Mouse (Mus musculus): ENCODE results near the gene Gm7138.
"Not testable (repeated sequence)": the region's sequence is repeated elsewhere in the genome, so short reads cannot be mapped to it uniquely, and the experiment has no call there.

The Gm7138 gene

GRCm38 (mm10) chr10:77750686-77751085, 26.1 kb downstream of the Gm7138 start:
- DNase-seq (ENCODE audit: low read depth, low spot score), result not testable (repeated sequence)

- DNase-seq (ENCODE audit: low read depth, low spot score), result not testable (repeated sequence)
Observed at GRCm38 (mm10) chr10:77741924-77742688, 34.6 kb downstream of the Gm7138 start, which contains the start of gene Gm18596. Gm18596 (minus strand) TSS chr10:77742638.

GRCm38 (mm10) chr10:77738929-77739328, 37.8 kb downstream of the Gm7138 start:
- DNase-seq (ENCODE audit: low read depth, low spot score), result no peak

GRCm38 (mm10) chr10:77735928-77736327, 40.8 kb downstream of the Gm7138 start:
- DNase-seq (ENCODE audit: low read depth, low spot score), result no peak

- peak; percentile 35 for DNase-seq (ENCODE audit: low read depth, low spot score)
Observed at GRCm38 (mm10) chr10:77729241-77729640, 47.5 kb downstream of the Gm7138 start.

- no peak for DNase-seq (ENCODE audit: low read depth, low spot score)
Observed at GRCm38 (mm10) chr10:77728280-77728679, 48.5 kb downstream of the Gm7138 start.
